Mouse (Mus musculus): ENCODE data around the gene Crtac1. TPM values are rescaled to one million over a fixed set of nuclear protein-coding genes. Genes with fewer than 3 reads are reported as not detected.

Gene Crtac1
- polyA plus RNA-seq, 1 experiment from 2014 or later, result 78.4 TPM

DNA sequence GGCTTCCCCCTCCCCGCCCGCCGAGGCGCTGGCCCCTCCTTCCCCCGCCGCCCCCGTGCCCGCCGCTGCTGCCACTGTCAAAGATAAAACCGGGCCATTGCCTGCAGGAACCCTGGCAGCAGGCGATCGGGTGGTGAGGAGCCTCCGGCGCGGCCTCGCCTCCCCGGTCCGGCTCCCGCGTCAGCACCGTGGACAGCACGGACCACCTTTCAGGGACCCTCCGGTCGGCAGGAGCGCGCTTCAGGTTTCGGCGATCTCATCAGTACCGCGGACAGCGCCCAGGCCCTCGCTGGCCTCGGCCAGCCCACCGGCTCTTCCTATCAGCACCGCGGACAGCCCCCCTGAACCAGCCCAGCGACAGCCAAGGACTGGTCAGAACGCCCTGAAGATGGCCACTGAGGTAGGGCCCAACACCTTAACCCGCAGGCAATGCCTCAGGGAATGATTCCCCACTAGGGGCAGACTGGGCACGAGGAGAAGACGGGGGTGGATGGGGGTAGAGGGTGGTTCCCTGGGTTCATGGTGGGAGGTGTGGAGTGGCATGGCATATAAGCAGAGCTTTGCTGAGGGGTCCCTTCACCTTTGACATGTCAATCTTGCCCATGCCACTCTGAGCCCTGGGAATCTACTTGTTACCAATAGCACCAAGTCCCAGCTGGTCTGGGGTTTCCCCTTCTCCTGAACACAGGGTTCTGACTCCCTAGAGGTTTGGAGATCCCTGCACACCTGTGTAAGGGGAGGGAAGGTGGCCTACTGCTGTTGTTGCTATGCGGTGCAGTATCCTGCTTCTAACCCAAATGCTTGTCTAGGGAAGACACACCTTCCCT lies 175.6 kb downstream of the Crtac1 start:
- H3K4me2 ChIP-seq (ENCODE audit: low read depth, low read length), result peak overlapping the region; percentile 71
- H3K27ac ChIP-seq (ENCODE audit: low read depth, low read length), result peak overlapping the region; percentile 83
- H3K27me3 ChIP-seq (ENCODE audit: control insufficient read depth, insufficient read depth, low read length), result no peaks in the 10 kb centered on the region
- peak overlapping the region; percentile 72 for H3K4me3 ChIP-seq (ENCODE audit: low read depth, low read length)
- WGBS, result 3% methylated on average over 31 of the region's 42 CpGs
- peaks cover 17% of the 10 kb centered on the region for H3K4me1 ChIP-seq (ENCODE audit: control insufficient read depth, insufficient read depth, low read length)
- H3K9ac ChIP-seq (replicated peaks; ENCODE audit: low read depth, low read length), result peak overlapping the region; percentile 82
- no peaks in the 10 kb centered on the region for H3K36me3 ChIP-seq (ENCODE audit: control insufficient read depth, insufficient read depth, low read length)
- no peaks in the 10 kb centered on the region for H3K9me3 ChIP-seq (ENCODE audit: control insufficient read depth, low read length)
- ATAC-seq (ENCODE audit: low read depth), result peak; percentile 84

GRCm38 (mm10) chr19:42255438-42255783 lies 176.2 kb downstream of the Crtac1 start:
- Histone ChIP-seq H3K27ac (ENCODE audit: low read depth, low read length) (peak overlapping the region; percentile 83), H3K36me3 (ENCODE audit: control insufficient read depth, insufficient read depth, low read length) (no peaks in the 10 kb centered on the region), H3K4me2 (ENCODE audit: low read depth, low read length) (peak overlapping the region; percentile 71), H3K9me3 (ENCODE audit: control insufficient read depth, low read length) (no peaks in the 10 kb centered on the region), H3K27me3 (ENCODE audit: control insufficient read depth, insufficient read depth, low read length) (no peaks in the 10 kb centered on the region), H3K4me1 (ENCODE audit: control insufficient read depth, insufficient read depth, low read length) (peaks cover 17% of the 10 kb centered on the region), H3K9ac (replicated peaks; ENCODE audit: low read depth, low read length) (peak overlapping the region; percentile 82), H3K4me3 (ENCODE audit: low read depth, low read length) (peak overlapping the region; percentile 72)
- 2% methylated on average over 21 of the region's 23 CpGs for WGBS
- peak; percentile 75 for ATAC-seq (ENCODE audit: low read depth)

DNA sequence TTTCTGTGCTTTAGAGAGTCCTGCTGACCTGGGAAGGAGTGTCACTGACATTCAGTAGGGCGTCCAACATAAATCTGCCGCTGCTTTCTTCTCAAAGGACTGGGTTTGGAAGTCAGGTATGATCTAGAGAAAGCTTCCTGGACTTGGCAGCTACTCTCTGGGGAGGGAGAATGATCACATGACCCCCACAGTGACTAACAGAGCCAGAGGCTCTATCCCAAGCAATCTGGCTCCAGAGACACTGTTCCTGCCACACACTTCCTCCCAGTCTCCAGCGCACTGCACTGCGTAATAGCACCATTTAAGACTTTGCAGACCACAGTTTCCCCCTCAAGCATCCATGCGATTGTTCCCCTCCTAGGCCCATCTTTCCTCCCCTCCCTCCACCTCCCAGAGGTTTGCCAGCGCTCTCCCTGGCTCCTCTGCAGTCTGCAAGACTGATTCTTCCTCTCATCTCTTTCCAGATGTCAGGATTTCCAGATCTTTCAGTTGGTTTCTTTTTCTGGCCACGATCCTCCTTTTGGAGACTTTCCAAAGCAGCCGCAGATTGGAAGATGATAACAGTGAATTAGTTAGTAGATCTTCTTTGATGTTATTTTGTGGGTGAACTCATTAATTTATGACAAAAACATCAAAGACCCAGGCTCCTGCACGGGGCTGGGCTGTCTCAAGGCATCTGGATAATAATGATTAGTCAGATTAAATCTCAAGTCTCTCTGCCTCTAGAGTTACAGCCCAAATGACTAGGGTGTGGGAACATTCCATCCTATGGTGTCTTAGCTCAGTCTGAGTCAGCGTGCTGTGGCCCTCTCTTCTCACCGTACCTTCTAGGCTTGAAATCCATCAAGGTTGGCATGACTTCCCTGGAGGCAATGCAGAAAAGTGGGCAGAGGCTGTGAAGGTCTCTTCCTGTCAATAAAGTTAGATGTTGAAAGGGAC lies 181.3 kb downstream of the Crtac1 start:
- Histone ChIP-seq H3K27me3 (ENCODE audit: control insufficient read depth, insufficient read depth, low read length) (no peaks in the 10 kb centered on the region), H3K4me1 (ENCODE audit: control insufficient read depth, insufficient read depth, low read length) (0 out of 2 replicates have a peak, but pooled peaks cover 3% of the 10 kb centered on the region), H3K4me3 (ENCODE audit: low read depth, low read length) (no peak overlapping the region), H3K27ac (ENCODE audit: low read depth, low read length) (no peak overlapping the region), H3K36me3 (ENCODE audit: control insufficient read depth, insufficient read depth, low read length) (no peaks in the 10 kb centered on the region), H3K9ac (replicated peaks; ENCODE audit: low read depth, low read length) (no peak overlapping the region), H3K9me3 (ENCODE audit: control insufficient read depth, low read length) (no peaks in the 10 kb centered on the region), H3K4me2 (ENCODE audit: low read depth, low read length) (no peak overlapping the region)
- no peak for ATAC-seq (ENCODE audit: low read depth)
- 75% methylated on average over 11 of the region's 11 CpGs for WGBS

DNA sequence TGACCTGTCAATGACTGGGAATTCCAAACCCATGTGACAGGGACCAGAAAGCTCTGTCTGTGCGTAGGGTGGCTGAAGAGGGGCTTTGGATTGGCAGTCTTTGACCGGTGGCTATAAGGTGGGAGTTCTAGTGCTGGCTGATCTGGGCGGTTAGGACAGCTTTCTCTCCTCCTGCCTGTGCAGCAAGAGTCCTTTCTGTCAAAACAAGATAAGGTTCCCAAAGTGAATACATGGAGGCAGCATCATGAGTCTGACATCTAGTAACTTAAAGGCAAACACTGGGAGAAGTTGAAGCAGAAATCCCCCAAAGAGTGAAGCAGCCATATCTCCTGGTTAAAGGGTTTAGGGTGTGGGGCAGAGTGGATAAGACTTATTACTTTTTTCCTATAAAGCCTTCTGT lies 184.1 kb downstream of the Crtac1 start, which contains the start of gene Golga7b:
Gene Golga7b, plus strand, starts transcription at position 56 of the 400 bp plus-strand sequence.
- no peak for ATAC-seq (ENCODE audit: low read depth)
- H3K27ac ChIP-seq (ENCODE audit: low read depth, low read length), result no peak within 1 kb of the TSS
- no peak within 1 kb of the TSS for H3K9ac ChIP-seq (replicated peaks; ENCODE audit: low read depth, low read length)
- H3K4me3 ChIP-seq (ENCODE audit: low read depth, low read length), result no peak within 1 kb of the TSS
- H3K4me2 ChIP-seq (ENCODE audit: low read depth, low read length), result no peak within 1 kb of the TSS
- no peaks in the 10 kb centered on the region for H3K36me3 ChIP-seq (ENCODE audit: control insufficient read depth, insufficient read depth, low read length)
- H3K27me3 ChIP-seq (ENCODE audit: control insufficient read depth, insufficient read depth, low read length), result no peaks in the 10 kb centered on the region
- H3K4me1 ChIP-seq (ENCODE audit: control insufficient read depth, insufficient read depth, low read length), result no peaks in the 10 kb centered on the region
- no peaks in the 10 kb centered on the region for H3K9me3 ChIP-seq (ENCODE audit: control insufficient read depth, low read length)
- WGBS, result 97% methylated on average over 3 of the region's 3 CpGs

- Histone ChIP-seq H3K4me3 (ENCODE audit: low read depth, low read length) (no peak overlapping the region), H3K27me3 (ENCODE audit: control insufficient read depth, insufficient read depth, low read length) (no peaks in the 10 kb centered on the region), H3K9ac (replicated peaks; ENCODE audit: low read depth, low read length) (no peak overlapping the region), H3K36me3 (ENCODE audit: control insufficient read depth, insufficient read depth, low read length) (no peaks in the 10 kb centered on the region), H3K27ac (ENCODE audit: low read depth, low read length) (no peak overlapping the region), H3K4me1 (ENCODE audit: control insufficient read depth, insufficient read depth, low read length) (no peaks in the 10 kb centered on the region), H3K4me2 (ENCODE audit: low read depth, low read length) (no peak overlapping the region), H3K9me3 (ENCODE audit: control insufficient read depth, low read length) (no peaks in the 10 kb centered on the region)
- 40% methylated on average over 5 of the region's 5 CpGs for WGBS
- no peak for ATAC-seq (ENCODE audit: low read depth)
Observed at GRCm38 (mm10) chr19:42246626-42247025, 185.0 kb downstream of the Crtac1 start.

- no peak for ATAC-seq (ENCODE audit: low read depth)
- no peak overlapping the region for H3K27ac ChIP-seq (ENCODE audit: low read depth, low read length)
- no peak overlapping the region for H3K9ac ChIP-seq (replicated peaks; ENCODE audit: low read depth, low read length)
- H3K36me3 ChIP-seq (ENCODE audit: control insufficient read depth, insufficient read depth, low read length), result no peaks in the 10 kb centered on the region
- H3K4me3 ChIP-seq (ENCODE audit: low read depth, low read length), result no peak overlapping the region
- peaks cover 2% of the 10 kb centered on the region; the same call in 1 of the 2 replicates for H3K4me1 ChIP-seq (ENCODE audit: control insufficient read depth, insufficient read depth, low read length)
- 43% methylated on average over 3 of the region's 3 CpGs for WGBS
- H3K9me3 ChIP-seq (ENCODE audit: control insufficient read depth, low read length), result no peaks in the 10 kb centered on the region
- H3K27me3 ChIP-seq (ENCODE audit: control insufficient read depth, insufficient read depth, low read length), result no peaks in the 10 kb centered on the region
- no peak overlapping the region for H3K4me2 ChIP-seq (ENCODE audit: low read depth, low read length)
Observed at GRCm38 (mm10) chr19:42243401-42243800, 188.2 kb downstream of the Crtac1 start.

DNA sequence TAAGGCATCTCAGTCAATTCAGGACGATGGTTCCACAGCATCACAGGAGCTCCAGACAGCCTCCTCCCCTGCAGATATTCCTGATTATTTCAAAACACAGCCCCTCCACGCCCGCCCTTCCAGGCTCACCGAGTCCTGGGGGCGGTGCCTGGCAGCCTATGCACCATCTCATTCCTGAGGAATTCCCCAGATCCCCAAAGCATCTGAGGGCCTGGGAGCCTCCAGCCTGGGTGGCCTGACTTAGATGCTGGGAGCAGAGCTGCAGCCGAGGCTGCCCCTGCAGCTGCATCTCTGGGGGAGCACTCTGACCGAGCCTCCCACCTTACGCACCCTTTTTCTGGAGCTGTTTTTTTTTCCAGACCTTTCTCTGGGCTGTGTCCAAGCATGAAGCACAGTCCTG lies 190.7 kb downstream of the Crtac1 start:
- 51% methylated on average over 8 of the region's 8 CpGs for WGBS
- Histone ChIP-seq H3K27ac (ENCODE audit: low read depth, low read length) (no peak overlapping the region), H3K9me3 (ENCODE audit: control insufficient read depth, low read length) (no peaks in the 10 kb centered on the region), H3K9ac (replicated peaks; ENCODE audit: low read depth, low read length) (no peak overlapping the region), H3K36me3 (ENCODE audit: control insufficient read depth, insufficient read depth, low read length) (no peaks in the 10 kb centered on the region), H3K4me3 (ENCODE audit: low read depth, low read length) (no peak overlapping the region), H3K4me1 (ENCODE audit: control insufficient read depth, insufficient read depth, low read length) (peaks cover 8% of the 10 kb centered on the region), H3K27me3 (ENCODE audit: control insufficient read depth, insufficient read depth, low read length) (no peaks in the 10 kb centered on the region), H3K4me2 (ENCODE audit: low read depth, low read length) (no peak overlapping the region)
- ATAC-seq (ENCODE audit: low read depth), result no peak

- no peak for ATAC-seq (ENCODE audit: low read depth)
- peak overlapping the region; percentile 44; the same call in 1 of the 2 replicates for H3K27ac ChIP-seq (ENCODE audit: low read depth, low read length)
- H3K36me3 ChIP-seq (ENCODE audit: control insufficient read depth, insufficient read depth, low read length), result no peaks in the 10 kb centered on the region
- H3K9me3 ChIP-seq (ENCODE audit: control insufficient read depth, low read length), result no peaks in the 10 kb centered on the region
- no peaks in the 10 kb centered on the region for H3K27me3 ChIP-seq (ENCODE audit: control insufficient read depth, insufficient read depth, low read length)
- WGBS, result 70% methylated on average over 7 of the region's 7 CpGs
- H3K4me3 ChIP-seq (ENCODE audit: low read depth, low read length), result no peak overlapping the region
- H3K4me1 ChIP-seq (ENCODE audit: control insufficient read depth, insufficient read depth, low read length), result peaks cover 8% of the 10 kb centered on the region
- no peak overlapping the region for H3K9ac ChIP-seq (replicated peaks; ENCODE audit: low read depth, low read length)
- H3K4me2 ChIP-seq (ENCODE audit: low read depth, low read length), result no peak overlapping the region
Observed at GRCm38 (mm10) chr19:42238341-42238715, 193.3 kb downstream of the Crtac1 start.

All from neural tube, embryonic 14.5 days (tissue).